Mouse (Mus musculus) gastrocnemius, adult 2 months (tissue): ENCODE measurements at regions not wholly inside any gene's neighbourhood (a gene's known extent, or its start where the extent isn't known, plus 50 kb on each side); places are given as distances from the start of the nearest gene placed in this dataset.

Experiments used
- DNase-seq: peaks from one replicate; pipeline ENCODE4 v3.0.0; 2022
- H3K27ac ChIP-seq: fragments of 200-600 bp; 2 replicates; pipeline ENCODE4 v1.8.1; 2022; ENCODE audit warnings: mild to moderate bottlenecking
- H3K4me3 ChIP-seq: fragments of 200-600 bp; 2 replicates; pipeline ENCODE4 v1.8.1; 2022; ENCODE audit warnings: mild to moderate bottlenecking, moderate library complexity
- CTCF ChIP-seq: fragments of 200-600 bp; IDR thresholded peaks from 2 replicates; pipeline ENCODE4 v1.8.1; 2022; ENCODE audit warnings: antibody characterized with exemption, mild to moderate bottlenecking, moderate library complexity
- intact Hi-C: fragments of 180-260 bp; cut with DNase I; formaldehyde crosslinking; loops from one replicate; pipeline ENCODE4 v1.15.1; 2025

DNA sequence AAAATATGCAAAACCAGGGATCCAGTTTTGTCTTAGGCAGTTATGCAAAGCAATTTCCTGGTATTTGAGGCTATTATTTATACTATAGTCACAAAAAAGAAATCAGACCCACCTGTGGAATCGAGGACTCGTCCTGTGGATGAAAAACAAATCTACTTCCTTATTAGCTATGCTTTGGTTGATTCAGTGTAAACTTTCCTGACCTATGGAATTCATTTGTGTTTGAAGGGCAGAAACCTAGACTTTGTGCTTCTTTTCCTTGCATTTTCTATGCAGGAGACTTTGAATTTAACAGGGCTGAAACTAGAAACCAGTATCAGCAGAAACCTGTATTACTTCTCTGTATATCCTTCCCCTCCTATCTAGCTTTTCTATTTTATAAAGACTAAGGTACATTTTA lies 70.2 kb upstream of the Slco6d1 start:
- Histone ChIP-seq H3K27ac (no peak overlapping the region), H3K4me3 (no peak overlapping the region)
- DNase-seq: no peak
- TF ChIP-seq CTCF: no peak
- intact Hi-C loops: loop anchor here (2.0 kb wide), 1 partner anchor 542 kb away; no protein-coding TSS in a partner anchor

DNA sequence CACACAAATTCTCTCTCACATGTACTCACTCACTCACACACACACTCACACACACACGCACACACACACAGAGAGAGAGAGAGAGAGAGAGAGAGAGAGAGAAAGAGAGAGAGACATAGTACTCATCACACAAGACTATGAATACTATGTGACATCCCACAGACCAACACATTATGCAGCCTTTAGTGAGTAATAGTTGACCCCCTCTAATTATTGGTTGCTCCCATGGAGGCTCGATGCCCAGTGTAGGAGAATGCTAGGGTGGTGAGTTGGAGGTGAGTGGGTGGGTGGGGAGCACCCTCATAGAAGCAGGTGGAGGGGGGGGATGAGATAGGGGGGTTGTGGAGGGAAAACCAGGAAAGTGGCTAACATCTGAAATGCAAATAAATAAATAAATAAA lies 69.4 kb upstream of the Slco6d1 start:
- Histone ChIP-seq H3K27ac (no peak overlapping the region), H3K4me3 (no peak overlapping the region)
- intact Hi-C loops: loop anchor here (2.0 kb wide), 1 partner anchor 543 kb away; no protein-coding TSS in a partner anchor
- DNase-seq: no peak
- TF ChIP-seq CTCF: no peak
